Mouse (Mus musculus) intestine, postnatal 0 days (tissue): Measurements from ENCODE around the gene Cntn5. TPM values are rescaled to one million over a fixed set of nuclear protein-coding genes. Genes with fewer than 3 reads are reported as not detected.

Experiments
- ATAC-seq: fragments of 200-750 bp; cut with Nextera tagmentation; 2 replicates; pipeline ENCODE4 v1.8.0; 2017; ENCODE audit warnings: mild to moderate bottlenecking, moderate TSS enrichment, moderate library complexity
- H3K27ac ChIP-seq: fragments of 300-500 bp; sonication (generic); 2 replicates; pipeline ENCODE4 v1.5.1; 2014; ENCODE audit warnings: mild to moderate bottlenecking, low read depth, low read length, moderate library complexity
- H3K27me3 ChIP-seq: fragments of 300-500 bp; sonication (generic); replicated peaks from 2 replicates; pipeline ENCODE4 v1.6.1; 2014; ENCODE audit warnings: low read length, mixed read lengths; ENCODE audit not compliant: control insufficient read depth, insufficient read depth
- H3K36me3 ChIP-seq: fragments of 300-500 bp; sonication (generic); 2 replicates; pipeline ENCODE4 v1.6.1; 2014; ENCODE audit warnings: mild to moderate bottlenecking, moderate library complexity; ENCODE audit not compliant: control insufficient read depth, insufficient read depth
- H3K4me1 ChIP-seq: fragments of 300-500 bp; sonication (generic); replicated peaks from 2 replicates; pipeline ENCODE4 v1.6.1; 2014; ENCODE audit warnings: antibody characterized with exemption, low read length, mixed read lengths; ENCODE audit not compliant: control insufficient read depth, insufficient read depth
- H3K4me2 ChIP-seq: fragments of 300-500 bp; sonication (generic); replicated peaks from 2 replicates; pipeline ENCODE4 v1.6.1; 2014; ENCODE audit warnings: low read depth, mild to moderate bottlenecking, moderate library complexity
- H3K4me3 ChIP-seq: fragments of 300-500 bp; sonication (generic); 2 replicates; pipeline ENCODE4 v1.5.1; 2014; ENCODE audit warnings: low read depth, low read length
- H3K9ac ChIP-seq: fragments of 300-500 bp; sonication (generic); 2 replicates; pipeline ENCODE4 v1.6.1; 2014; ENCODE audit warnings: mild to moderate bottlenecking, low read depth, low read length
- H3K9me3 ChIP-seq: fragments of 300-500 bp; sonication (generic); 2 replicates; pipeline ENCODE4 v1.6.1; 2016; ENCODE audit warnings: mixed run types; ENCODE audit not compliant: control insufficient read depth
- CTCF ChIP-seq: sonication (generic); IDR thresholded peaks from 2 replicates; pipeline ENCODE4 v1.5.1; 2016; ENCODE audit warnings: low read depth, mild to moderate bottlenecking, control low read depth, antibody characterized with exemption, moderate library complexity
- WGBS: fragments of 180-500 bp; shearing (Covaris S2); extraction: QIAGEN DNeasy Blood & Tissue Kit; methylation state at CpG from one replicate; pipeline ENCODE4 v1.1.7; 2014; 5-methylcytosine and 5-hydroxymethylcytosine counted together
- polyA plus RNA-seq: library from polyadenylated mRNA; unstranded; fragments of >200 nt; fragmentation: Nextera tagmentation; extraction: Ambion mirVana; gene quantifications from 2 replicates; pipeline ENCODE4 v1.2.1, GENCODE M21; 2015

The Cntn5 gene
- polyA plus RNA-seq, 1 experiment from 2014 or later = 0.87 TPM

GRCm38 (mm10) chr9:10447220-10447837 is 457.2 kb downstream of the Cntn5 start:
- no peak for ATAC-seq
- no peak overlapping the region for H3K27ac ChIP-seq
- no peak overlapping the region for H3K9ac ChIP-seq
- H3K36me3 ChIP-seq = no peaks in the 10 kb centered on the region
- no peak for TF ChIP-seq CTCF
- no peaks in the 10 kb centered on the region for H3K27me3 ChIP-seq
- no peak overlapping the region for H3K4me2 ChIP-seq
- H3K4me3 ChIP-seq = no peak overlapping the region
- H3K9me3 ChIP-seq = no peaks in the 10 kb centered on the region
- H3K4me1 ChIP-seq = no peaks in the 10 kb centered on the region

GRCm38 (mm10) chr9:10412075-10412474 is 492.5 kb downstream of the Cntn5 start:
- no peaks in the 10 kb centered on the region for H3K9me3 ChIP-seq
- ATAC-seq = no peak

GRCm38 (mm10) chr9:10400099-10400498 is 504.5 kb downstream of the Cntn5 start:
- WGBS = 41% methylated on average over 7 of the region's 7 CpGs

More at GRCm38 (mm10) chr9:10412075-10412474, 492.5 kb downstream of the Cntn5 start:
- no peaks in the 10 kb centered on the region for H3K27me3 ChIP-seq
- TF ChIP-seq CTCF = no peak
- no peaks in the 10 kb centered on the region for H3K36me3 ChIP-seq
- H3K4me2 ChIP-seq = no peak overlapping the region
- H3K4me3 ChIP-seq = no peak overlapping the region
- H3K27ac ChIP-seq = no peak overlapping the region
- no peaks in the 10 kb centered on the region for H3K4me1 ChIP-seq
- no peak overlapping the region for H3K9ac ChIP-seq

GRCm38 (mm10) chr9:10389863-10390262 is 514.7 kb downstream of the Cntn5 start:
- no peak overlapping the region for H3K27ac ChIP-seq
- no peak overlapping the region for H3K4me3 ChIP-seq
- H3K36me3 ChIP-seq = no peaks in the 10 kb centered on the region
- 88% methylated on average over 2 of the region's 2 CpGs for WGBS
- no peaks in the 10 kb centered on the region for H3K27me3 ChIP-seq
- no peak overlapping the region for H3K4me2 ChIP-seq
- TF ChIP-seq CTCF = no peak
- no peak for ATAC-seq
- no peak overlapping the region for H3K9ac ChIP-seq
- no peaks in the 10 kb centered on the region for H3K4me1 ChIP-seq
- H3K9me3 ChIP-seq = no peaks in the 10 kb centered on the region

More at GRCm38 (mm10) chr9:10400099-10400498, 504.5 kb downstream of the Cntn5 start:
- no peak for TF ChIP-seq CTCF
- Histone ChIP-seq H3K27me3 (no peaks in the 10 kb centered on the region), H3K4me1 (no peaks in the 10 kb centered on the region), H3K36me3 (no peaks in the 10 kb centered on the region), H3K4me3 (no peak overlapping the region), H3K9me3 (no peaks in the 10 kb centered on the region), H3K4me2 (no peak overlapping the region), H3K9ac (no peak overlapping the region), H3K27ac (no peak overlapping the region)
- no peak for ATAC-seq

GRCm38 (mm10) chr9:10384455-10384854 is 520.1 kb downstream of the Cntn5 start:
- no peak for ATAC-seq
- H3K27ac ChIP-seq = no peak overlapping the region
- H3K27me3 ChIP-seq = no peaks in the 10 kb centered on the region
- H3K9ac ChIP-seq = no peak overlapping the region
- no peak overlapping the region for H3K4me3 ChIP-seq
- TF ChIP-seq CTCF = no peak
- no peaks in the 10 kb centered on the region for H3K9me3 ChIP-seq
- no peaks in the 10 kb centered on the region for H3K4me1 ChIP-seq
- no peak overlapping the region for H3K4me2 ChIP-seq
- no peaks in the 10 kb centered on the region for H3K36me3 ChIP-seq
- WGBS = 84% methylated on average over 1 of the region's 1 CpGs

GRCm38 (mm10) chr9:10383140-10383539 is 521.4 kb downstream of the Cntn5 start:
- Histone ChIP-seq H3K9ac (no peak overlapping the region), H3K4me3 (no peak overlapping the region), H3K9me3 (no peaks in the 10 kb centered on the region), H3K27ac (no peak overlapping the region), H3K4me2 (no peak overlapping the region), H3K4me1 (no peaks in the 10 kb centered on the region), H3K27me3 (no peaks in the 10 kb centered on the region), H3K36me3 (no peaks in the 10 kb centered on the region)
- no peak for ATAC-seq
- TF ChIP-seq CTCF = no peak

GRCm38 (mm10) chr9:10381701-10382100 is 522.9 kb downstream of the Cntn5 start:
- Histone ChIP-seq H3K9ac (no peak overlapping the region), H3K9me3 (no peaks in the 10 kb centered on the region), H3K4me3 (no peak overlapping the region), H3K36me3 (no peaks in the 10 kb centered on the region), H3K27me3 (no peaks in the 10 kb centered on the region), H3K4me2 (no peak overlapping the region), H3K27ac (no peak overlapping the region), H3K4me1 (no peaks in the 10 kb centered on the region)
- ATAC-seq = no peak
- no peak for TF ChIP-seq CTCF
- WGBS = 79% methylated on average over 4 of the region's 4 CpGs
